Mouse (Mus musculus): Measurements from ENCODE around the gene Sp110.
"Not testable (repeated sequence)": the region's sequence is repeated elsewhere in the genome, so short reads cannot be mapped to it uniquely, and the experiment has no call there.

Sp110 gene

DNA sequence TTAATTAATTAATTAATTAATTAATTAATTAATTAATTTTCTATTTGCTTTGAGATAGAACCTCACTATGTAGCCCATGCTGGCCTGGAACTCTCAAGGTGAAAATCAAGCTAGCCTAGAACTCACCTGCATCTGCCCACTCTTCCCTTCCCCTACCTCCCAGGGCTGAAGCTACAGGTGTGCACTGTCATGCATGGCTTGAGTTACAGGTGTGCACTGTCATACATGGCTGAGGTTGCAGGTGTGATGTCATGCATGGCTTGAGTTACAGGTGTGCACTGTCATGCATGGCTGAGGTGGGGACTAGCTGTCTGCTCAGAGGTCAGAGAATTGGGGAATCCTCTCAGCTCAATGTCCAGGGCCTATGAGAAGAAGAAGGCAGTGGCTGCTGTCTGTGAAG is 52.2 kb downstream of the Sp110 start:
- DNase-seq (ENCODE audit: inconsistent ontology term), result not testable (repeated sequence)

DNA sequence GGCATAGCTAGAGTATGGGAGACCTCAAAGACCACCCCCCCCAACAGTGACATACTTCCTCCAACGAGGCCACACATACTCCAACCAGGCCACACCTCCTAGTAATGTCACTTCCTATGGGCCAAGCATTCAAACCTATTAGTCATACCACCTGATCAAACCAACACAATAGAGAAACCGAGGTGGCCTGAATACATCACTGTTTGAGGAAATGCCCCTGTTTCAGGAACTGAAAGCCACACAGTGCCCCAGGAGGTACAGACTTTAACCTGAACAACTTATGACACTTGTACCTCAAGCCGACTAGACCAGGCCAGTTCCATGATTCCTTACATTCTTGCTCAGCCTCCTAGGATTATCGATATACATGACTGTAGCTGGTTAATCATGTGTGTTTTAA is 54.8 kb downstream of the Sp110 start:
- not testable (repeated sequence) for DNase-seq (ENCODE audit: inconsistent ontology term)

DNA sequence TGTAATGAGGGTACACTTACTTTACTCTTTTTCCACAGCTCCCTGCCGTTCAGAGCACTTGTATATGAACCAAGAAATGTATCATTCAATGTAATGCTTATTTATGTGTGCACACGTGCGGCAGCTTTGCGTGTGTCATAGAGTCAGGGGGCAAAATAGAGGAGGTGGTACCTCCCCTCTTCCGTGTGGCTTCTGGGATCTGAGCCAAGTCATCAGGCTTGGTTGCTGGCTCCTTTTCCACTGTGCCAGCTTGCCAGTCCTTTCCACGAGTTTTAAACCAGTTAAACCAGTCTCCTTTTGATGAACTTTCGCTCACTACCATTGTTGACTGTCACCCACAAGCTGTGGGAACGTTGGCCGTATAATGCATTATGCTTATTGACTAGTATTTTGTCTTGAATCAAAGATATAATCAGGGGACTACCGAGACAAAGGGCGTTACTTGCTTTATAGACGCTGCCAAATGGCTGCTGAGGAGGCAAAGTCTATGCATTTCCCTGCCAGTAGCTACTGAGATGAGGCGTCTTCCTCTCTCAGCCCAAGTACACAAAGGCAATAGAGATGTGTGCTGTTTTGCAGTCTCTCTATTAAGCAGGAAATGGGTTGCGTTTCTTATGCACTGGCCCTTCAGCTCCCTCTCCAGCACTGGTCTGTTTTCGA is 70.0 kb downstream of the Sp110 start:
- DNase-seq (ENCODE audit: inconsistent ontology term), result not testable (repeated sequence)

Data from Muller cell, postnatal 12 days (primary cell).